Comparison of ENCODE assay signal across 11 mouse cellular contexts in the genomic region with DNA sequence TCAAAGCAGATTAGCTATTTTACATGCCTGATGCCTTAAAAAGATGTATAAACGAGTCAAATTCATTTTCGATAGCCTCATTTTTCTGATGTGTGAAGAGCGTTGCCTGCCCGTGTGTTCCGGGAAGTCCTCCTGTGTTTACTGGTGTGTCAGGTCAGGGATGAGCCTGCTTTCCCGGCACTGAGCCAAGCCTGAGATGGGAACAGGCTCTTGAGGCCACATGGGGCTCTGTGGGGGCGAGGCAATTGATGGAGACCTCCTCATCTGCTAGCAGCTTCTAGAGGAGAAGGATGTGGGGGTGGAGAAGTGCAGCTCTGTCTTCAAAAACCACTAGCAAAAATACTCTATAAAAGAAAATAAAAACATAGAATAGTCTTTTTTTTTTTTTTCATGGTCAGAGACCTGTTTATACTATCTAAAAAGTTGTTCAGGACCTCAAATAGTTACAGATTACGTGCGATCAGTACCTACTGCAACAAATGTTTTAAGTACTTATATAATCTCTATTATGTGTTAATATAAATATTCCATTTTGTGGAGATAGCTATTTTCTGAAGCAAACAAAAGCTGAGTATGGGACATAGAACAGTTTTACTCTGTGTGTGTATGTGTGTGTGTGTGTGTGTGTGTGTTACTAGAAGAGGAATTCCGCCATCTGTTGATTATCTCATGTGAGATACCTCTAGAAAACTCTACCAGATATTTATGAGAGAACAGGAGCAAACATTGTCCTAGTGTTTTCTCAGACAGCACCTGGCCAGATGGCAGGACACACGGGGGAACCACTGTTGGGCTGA.
DNase-seq lines count a peak whose midpoint lies in the region; ATAC-seq and TF ChIP-seq lines count a peak whose summit lies in the region.
"Had no signal": no experiment of that assay in that cellular context is flagged by ENCODE, and none has a peak within 500 bp of the region (broad histone marks: within the 10 kb centered on the region; RNA-seq: fewer than 3 reads in every experiment).

No protein-coding gene starts in this region.

- H3K9me3 ChIP-seq in intestine, embryonic 15.5 days, result no peaks in the 10 kb centered on the region
- no peaks in the 10 kb centered on the region for H3K9me3 ChIP-seq in intestine, embryonic 16.5 days (ENCODE audit: control insufficient read depth, low read length)
- no peaks in the 10 kb centered on the region for H3K9me3 ChIP-seq in midbrain, embryonic 14.5 days (ENCODE audit: control insufficient read depth, low read length)
- no peaks in the 10 kb centered on the region for H3K9me3 ChIP-seq in midbrain, embryonic 16.5 days (replicated peaks; ENCODE audit: control insufficient read depth, low read length, poor library complexity, severe bottlenecking)
- H3K9me3 ChIP-seq: heart, embryonic 15.5 days had no signal

- no peaks in the 10 kb centered on the region for H3K36me3 ChIP-seq in intestine, embryonic 15.5 days
- no peaks in the 10 kb centered on the region for H3K36me3 ChIP-seq in intestine, embryonic 16.5 days (ENCODE audit: control insufficient read depth, insufficient read depth, low read length)
- H3K36me3 ChIP-seq in midbrain, embryonic 14.5 days (ENCODE audit: control insufficient read depth, insufficient read depth, low read length), result no peaks in the 10 kb centered on the region
- no peaks in the 10 kb centered on the region for H3K36me3 ChIP-seq in midbrain, embryonic 16.5 days (ENCODE audit: control insufficient read depth, insufficient read depth, low read length)
- no peaks in the 10 kb centered on the region for H3K36me3 ChIP-seq in myocyte (ENCODE audit: control insufficient read depth, insufficient read depth)
- H3K36me3 ChIP-seq: heart, embryonic 15.5 days had no signal

- no peak overlapping the region for H3K4me2 ChIP-seq in intestine, embryonic 15.5 days (replicated peaks)
- no peak overlapping the region for H3K4me2 ChIP-seq in intestine, embryonic 16.5 days (ENCODE audit: low read depth, low read length)
- H3K4me2 ChIP-seq in midbrain, embryonic 14.5 days (ENCODE audit: low read length), result no peak overlapping the region
- H3K4me2 ChIP-seq in midbrain, embryonic 16.5 days (ENCODE audit: low read length), result no peak overlapping the region
- peak overlapping the region; percentile 74 for H3K4me2 ChIP-seq in myocyte (ENCODE audit: low read depth)
- H3K4me2 ChIP-seq: heart, embryonic 15.5 days had no signal

- no peak overlapping the region for H3K4me3 ChIP-seq in intestine, embryonic 15.5 days (replicated peaks)
- H3K4me3 ChIP-seq in intestine, embryonic 16.5 days (ENCODE audit: low read length), result no peak overlapping the region
- H3K4me3 ChIP-seq in midbrain, embryonic 14.5 days (replicated peaks; ENCODE audit: low read depth, low read length), result no peak overlapping the region
- H3K4me3 ChIP-seq in midbrain, embryonic 16.5 days (ENCODE audit: low read depth, low read length), result no peak overlapping the region
- no peak overlapping the region for H3K4me3 ChIP-seq in myocyte
- H3K4me3 ChIP-seq: heart, embryonic 15.5 days had no signal

- H3K9ac ChIP-seq in intestine, embryonic 15.5 days, result no peak overlapping the region
- H3K9ac ChIP-seq in intestine, embryonic 16.5 days (ENCODE audit: low read depth, low read length), result no peak overlapping the region
- no peak overlapping the region for H3K9ac ChIP-seq in midbrain, embryonic 14.5 days (replicated peaks; ENCODE audit: low read length)
- H3K9ac ChIP-seq in midbrain, embryonic 16.5 days (ENCODE audit: low read depth, low read length), result no peak overlapping the region
- H3K9ac ChIP-seq: heart, embryonic 15.5 days; liver, postnatal 0 days had no signal

- no peak overlapping the region for H3ac ChIP-seq in myocyte (ENCODE audit: control insufficient read depth, insufficient read length)

- TF ChIP-seq POLR2A in myocyte (IDR thresholded peaks at IDR 0.05; ENCODE audit: insufficient read length, low read depth), result no peak

- no peaks in the 10 kb centered on the region for H3K27me3 ChIP-seq in intestine, embryonic 15.5 days (replicated peaks)
- H3K27me3 ChIP-seq in intestine, embryonic 16.5 days (replicated peaks; ENCODE audit: control insufficient read depth, insufficient read depth, low read length), result no peaks in the 10 kb centered on the region
- H3K27me3 ChIP-seq in midbrain, embryonic 14.5 days (ENCODE audit: control insufficient read depth, insufficient read depth, low read length), result no peaks in the 10 kb centered on the region
- no peaks in the 10 kb centered on the region for H3K27me3 ChIP-seq in midbrain, embryonic 16.5 days (ENCODE audit: control insufficient read depth, insufficient read depth, low read depth, low read length)
- no peaks in the 10 kb centered on the region for H3K27me3 ChIP-seq in myocyte (ENCODE audit: control insufficient read depth, insufficient read depth, insufficient read length)
- H3K27me3 ChIP-seq: heart, embryonic 15.5 days had no signal

- WGBS in intestine, embryonic 15.5 days, result 43% methylated on average over 11 of the region's 11 CpGs
- WGBS in intestine, embryonic 16.5 days, result 44% methylated on average over 11 of the region's 11 CpGs
- WGBS in midbrain, embryonic 14.5 days, result 55% methylated on average over 11 of the region's 11 CpGs
- 53% methylated on average over 11 of the region's 11 CpGs for WGBS in midbrain, embryonic 16.5 days

- ATAC-seq in intestine, embryonic 15.5 days, result peak; percentile 51; the same call in 1 of the 2 replicates
- ATAC-seq in intestine, embryonic 16.5 days, result no peak
- no peak for ATAC-seq in midbrain, embryonic 14.5 days (ENCODE audit: low FRiP score, low TSS enrichment)
- ATAC-seq in midbrain, embryonic 16.5 days, result no peak

- H3K27ac ChIP-seq in intestine, embryonic 15.5 days, result no peak overlapping the region
- no peak overlapping the region for H3K27ac ChIP-seq in intestine, embryonic 16.5 days (ENCODE audit: low read length)
- no peak overlapping the region for H3K27ac ChIP-seq in midbrain, embryonic 14.5 days (replicated peaks; ENCODE audit: low read depth, low read length)
- H3K27ac ChIP-seq in midbrain, embryonic 16.5 days (ENCODE audit: low read length), result no peak overlapping the region

- H3K79me2 ChIP-seq in myocyte (ENCODE audit: control insufficient read depth, insufficient read depth), result no peaks in the 10 kb centered on the region

- DNase-seq in cerebellum, adult 18-20 months, result peak; percentile 10 to 23
- DNase-seq in cerebellum, adult 8-10 months, result no peak
- DNase-seq in midbrain, embryonic 14.5 days, result peak; percentile 30
- DNase-seq in urinary bladder, postnatal 10 days (ENCODE audit: low spot score), result no peak
- DNase-seq: liver, postnatal 0 days; right cerebral cortex, postnatal 25 days had no signal

- H3K4me1 ChIP-seq in intestine, embryonic 15.5 days (replicated peaks), result peaks cover 7% of the 10 kb centered on the region; the same call in 1 of the 2 replicates
- 0 out of 2 replicates have a peak, but pooled peaks cover 5% of the 10 kb centered on the region for H3K4me1 ChIP-seq in intestine, embryonic 16.5 days (ENCODE audit: control insufficient read depth, insufficient read depth, low read length)
- peaks cover 3% of the 10 kb centered on the region; the same call in 1 of the 2 replicates for H3K4me1 ChIP-seq in midbrain, embryonic 14.5 days (ENCODE audit: control insufficient read depth, insufficient read depth, low read length)
- H3K4me1 ChIP-seq in midbrain, embryonic 16.5 days (ENCODE audit: control insufficient read depth, insufficient read depth, low read length), result peaks cover 4% of the 10 kb centered on the region; the same call in 1 of the 2 replicates

TF ChIP-seq in myocyte, 11 proteins besides CTCF, POLR2A, EP300 and RAD21:
- TF ChIP-seq USF1 (IDR thresholded peaks at IDR 0.05; ENCODE audit: low read depth), result no peak
- no peak for TF ChIP-seq TCF3 (IDR thresholded peaks at IDR 0.05; ENCODE audit: insufficient read length, low read depth)

Comparison
In these comparisons a context has a peak if more than half of its experiments do, and no peak if none do; other contexts are left out.
1. DNase-seq: peak in cerebellum, adult 18-20 months (2 of 2) and midbrain, embryonic 14.5 days (single experiment); none in cerebellum, adult 8-10 months (single experiment) and urinary bladder, postnatal 10 days (single experiment).